Mouse (Mus musculus) cerebellum, adult 11 months (tissue): Measurements from ENCODE around the gene Gm28102.
"Not testable (repeated sequence)": the region's sequence is repeated elsewhere in the genome, so short reads cannot be mapped to it uniquely, and the experiment has no call there.

Experiments used
- DNase-seq: peaks from one replicate; pipeline ENCODE4 v3.0.0; 2022

Gm28102 gene

GRCm38 (mm10) chrY:88053015-88053414 is at the start of gene Gm28102:
Gene Gm28102 (plus strand): TSS chrY:88053315.
- DNase-seq = not testable (repeated sequence)
